Mouse (Mus musculus): Measurements from ENCODE around the gene Rab11fip4.

The Rab11fip4 gene

GRCm38 (mm10) chr11:79655592-79655991, 64.6 kb downstream of the Rab11fip4 start:
- DNase-seq (ENCODE audit: low spot score) = no peak

- DNase-seq (ENCODE audit: low spot score) = no peak
Observed at GRCm38 (mm10) chr11:79656491-79656890, 65.5 kb downstream of the Rab11fip4 start.

DNA sequence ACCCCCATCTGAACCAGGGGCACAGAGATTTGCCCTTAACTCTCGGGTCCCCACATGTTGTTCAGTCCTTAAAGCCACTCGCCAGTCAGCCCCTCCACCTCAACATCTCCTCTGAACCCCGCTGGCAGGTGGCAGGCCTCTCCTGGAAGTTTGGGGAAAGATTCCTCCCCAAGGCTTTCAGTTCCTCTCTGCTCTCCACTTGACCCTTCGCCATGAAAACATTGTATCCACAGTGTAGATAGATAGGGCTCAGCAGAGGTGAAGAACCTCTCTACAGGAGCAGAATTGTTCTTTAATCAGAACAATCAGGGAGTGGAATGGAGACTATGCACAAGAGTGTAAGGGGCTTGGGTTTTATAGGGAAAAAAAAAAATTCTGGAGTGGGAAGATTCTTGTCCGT, 66.0 kb downstream of the Rab11fip4 start:
- no peak for DNase-seq (ENCODE audit: low spot score)

DNA sequence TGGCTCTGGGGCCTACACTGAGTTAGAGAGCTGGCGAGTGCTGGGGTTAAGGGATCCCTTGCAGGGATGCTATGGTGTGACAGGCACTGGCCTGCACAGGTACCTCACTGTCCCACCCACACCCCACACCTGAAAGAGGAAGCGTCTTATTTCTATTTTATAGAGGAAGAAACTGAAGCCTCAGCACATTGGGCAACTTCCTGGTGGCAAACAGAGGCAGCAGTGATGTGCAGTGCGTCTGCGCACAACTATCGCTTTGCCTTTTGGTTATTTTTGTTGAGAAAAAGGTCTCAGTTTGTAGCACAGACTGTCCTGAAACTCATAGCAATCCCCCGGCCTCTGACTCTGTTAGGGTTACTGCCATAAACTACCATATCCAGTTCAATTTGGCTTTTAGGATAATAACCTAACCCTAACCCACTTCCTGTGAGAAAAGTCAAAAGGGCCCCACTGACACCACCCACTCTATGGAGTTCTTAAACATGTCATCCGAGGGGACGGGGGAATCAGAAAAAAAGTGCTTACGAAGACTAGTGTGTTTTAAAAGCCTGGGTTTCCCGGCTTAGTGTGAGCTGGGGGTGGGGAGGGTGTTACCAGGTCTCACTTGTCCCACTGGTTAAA, 67.3 kb downstream of the Rab11fip4 start:
- no peak for DNase-seq (ENCODE audit: low spot score)

DNA sequence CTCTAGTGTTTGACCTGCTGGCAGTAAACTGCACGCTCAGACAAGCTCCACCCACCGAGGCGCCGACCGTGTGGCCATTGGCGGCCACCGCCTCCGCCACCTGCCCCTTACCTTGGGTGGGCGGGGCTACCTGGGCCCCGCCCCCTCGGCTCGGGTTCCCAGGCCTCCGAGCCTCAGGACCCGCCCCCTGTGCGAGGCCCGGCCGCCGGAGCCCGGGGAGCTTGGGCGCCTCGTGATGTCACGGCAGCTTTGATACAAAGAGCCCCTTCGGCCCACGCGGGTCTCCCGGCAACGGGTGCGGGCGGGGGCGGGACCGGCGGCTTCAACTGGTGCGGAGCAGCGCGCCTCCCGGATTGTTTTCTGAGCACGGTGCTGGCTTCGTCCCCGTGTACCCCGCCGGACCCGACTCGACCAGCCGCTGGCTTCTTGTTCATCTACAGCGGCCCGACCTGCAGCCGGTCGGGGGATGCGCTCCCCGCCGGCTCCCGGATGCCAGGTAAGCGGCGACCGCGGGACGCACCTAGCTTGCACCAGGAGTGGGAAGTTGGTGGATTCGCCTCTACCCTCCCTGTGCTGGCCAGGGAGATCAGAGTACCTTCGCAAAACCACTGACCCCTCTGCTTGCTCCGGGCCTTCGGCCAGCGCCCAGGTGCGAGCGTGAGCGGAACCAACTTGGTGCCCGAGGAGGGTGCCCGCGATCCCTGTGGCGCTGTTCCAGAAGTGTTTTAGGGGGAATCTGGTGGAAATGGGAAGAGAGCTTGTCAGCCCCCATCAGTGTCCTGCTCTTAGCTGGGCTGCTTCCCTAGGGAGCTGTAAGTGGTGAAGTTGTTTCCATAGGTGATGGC, 69.6 kb downstream of the Rab11fip4 start:
- DNase-seq (ENCODE audit: low spot score) = peak; percentile 42

DNA sequence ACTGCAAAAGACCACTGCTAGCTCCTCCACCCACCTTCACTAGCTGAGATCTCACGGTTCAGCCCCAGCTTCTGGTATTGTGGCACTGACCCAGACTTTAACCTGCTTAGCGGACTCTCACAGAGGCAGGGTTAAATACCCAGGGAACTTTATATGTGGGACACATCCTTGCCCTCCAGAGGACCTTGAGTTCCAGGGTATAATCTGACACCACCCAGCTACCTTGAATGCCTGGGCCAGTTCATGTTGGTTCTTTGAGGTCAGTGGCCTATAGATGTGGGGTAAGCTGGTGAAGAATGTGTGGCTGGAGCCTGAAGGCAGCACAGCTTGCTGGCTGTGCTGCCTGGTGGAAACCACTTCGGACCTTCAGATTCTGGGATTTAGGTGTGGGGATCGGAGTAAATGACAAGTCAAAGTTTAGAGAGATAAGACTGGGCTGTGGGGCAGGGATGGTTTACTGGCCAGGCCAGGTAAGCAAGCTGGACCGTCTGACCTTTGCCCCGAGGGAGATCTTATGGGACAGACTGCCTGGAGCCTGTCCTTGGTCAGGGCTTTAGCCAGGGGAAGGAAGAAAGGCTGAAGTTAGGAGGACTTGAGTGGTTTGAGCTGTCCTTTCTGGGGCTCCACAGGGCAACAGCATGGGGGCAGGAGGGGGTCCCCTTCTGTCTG, 71.0 kb downstream of the Rab11fip4 start:
- no peak for DNase-seq (ENCODE audit: low spot score)

GRCm38 (mm10) chr11:79663158-79663557, 72.1 kb downstream of the Rab11fip4 start:
- no peak for DNase-seq (ENCODE audit: low spot score)

GRCm38 (mm10) chr11:79663570-79663969, 72.6 kb downstream of the Rab11fip4 start:
- DNase-seq (ENCODE audit: low spot score) = no peak

- no peak for DNase-seq (ENCODE audit: low spot score)
Observed at GRCm38 (mm10) chr11:79666544-79666943, 75.5 kb downstream of the Rab11fip4 start.

DNA sequence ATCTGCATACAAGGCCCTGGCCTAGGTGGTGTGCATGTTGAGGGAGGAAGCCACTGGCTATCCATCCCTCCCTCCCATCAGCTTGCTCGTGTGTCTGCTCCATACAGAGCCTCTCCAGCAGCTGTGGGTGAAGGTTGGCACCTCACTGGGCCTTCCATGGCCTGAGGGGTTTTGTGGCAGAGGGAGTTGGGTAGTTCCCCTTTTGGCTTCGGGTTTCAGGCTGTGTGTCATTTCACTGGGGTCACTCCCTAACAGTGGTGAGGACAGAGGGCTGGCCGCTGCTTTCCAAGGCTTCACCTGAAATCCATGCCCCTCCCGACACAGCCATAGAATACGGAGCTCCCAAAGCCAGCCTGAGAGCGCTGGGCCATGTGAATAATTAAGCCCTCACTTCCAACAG, 78.2 kb downstream of the Rab11fip4 start:
- DNase-seq (ENCODE audit: low spot score) = no peak

GRCm38 (mm10) chr11:79669947-79670346, 78.9 kb downstream of the Rab11fip4 start:
- DNase-seq (ENCODE audit: low spot score) = no peak

DNA sequence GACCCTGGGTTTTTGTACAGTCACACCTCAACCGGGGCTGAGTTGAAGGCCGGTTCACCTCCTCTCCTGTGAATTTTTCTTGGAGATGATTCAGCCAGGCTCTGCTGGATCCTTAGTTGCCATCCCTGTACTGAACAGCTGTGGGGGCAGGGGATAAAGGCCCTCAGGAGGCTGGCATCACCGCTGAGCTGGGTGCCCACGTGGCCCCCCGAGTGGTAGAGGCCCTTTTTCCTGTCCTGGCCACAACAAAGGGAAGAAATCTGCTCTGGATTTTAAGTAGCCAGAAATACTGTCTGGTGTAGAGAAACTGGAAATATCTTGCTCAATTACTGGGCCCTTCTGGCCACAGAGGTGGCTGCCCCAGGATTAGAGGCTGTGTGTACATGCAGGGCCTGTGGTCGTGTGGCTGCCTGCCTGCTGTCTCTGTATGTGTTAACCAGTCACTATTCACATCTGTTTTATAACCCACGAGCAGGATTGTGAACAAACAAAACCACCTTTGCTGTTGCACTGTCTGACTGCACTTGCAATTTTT, 79.5 kb downstream of the Rab11fip4 start:
- DNase-seq (ENCODE audit: low spot score) = no peak

DNA sequence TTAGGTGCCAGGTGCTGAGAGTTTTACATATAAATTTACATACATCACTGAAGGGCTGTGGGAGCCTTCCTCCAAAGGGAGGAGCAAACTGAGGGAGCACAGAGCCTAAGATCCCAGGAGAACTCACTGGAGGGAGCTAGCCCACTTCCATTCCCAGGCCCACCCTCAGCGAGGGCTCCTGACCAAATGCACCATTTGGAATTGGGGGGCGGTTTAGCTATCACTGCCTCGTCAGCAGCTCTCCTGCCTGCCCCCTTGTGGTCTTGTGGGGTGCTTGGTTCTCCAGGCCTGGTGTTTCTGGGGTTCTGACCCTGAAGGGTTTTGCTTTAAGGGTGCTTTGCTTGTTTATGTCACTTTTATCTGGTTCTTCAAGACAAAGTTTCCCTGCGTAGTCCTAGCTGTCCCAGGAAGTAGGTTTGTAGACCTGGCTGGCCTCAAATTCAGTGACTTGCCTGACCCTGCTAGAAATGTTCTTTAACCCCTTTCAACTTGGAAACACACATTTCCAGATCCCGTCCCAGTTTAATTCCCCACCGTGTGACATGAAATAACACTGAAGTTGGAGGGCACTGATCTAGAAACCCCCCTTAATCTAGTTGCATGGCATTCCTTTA, 80.8 kb downstream of the Rab11fip4 start:
- peak; percentile 14 for DNase-seq (ENCODE audit: low spot score)

DNA sequence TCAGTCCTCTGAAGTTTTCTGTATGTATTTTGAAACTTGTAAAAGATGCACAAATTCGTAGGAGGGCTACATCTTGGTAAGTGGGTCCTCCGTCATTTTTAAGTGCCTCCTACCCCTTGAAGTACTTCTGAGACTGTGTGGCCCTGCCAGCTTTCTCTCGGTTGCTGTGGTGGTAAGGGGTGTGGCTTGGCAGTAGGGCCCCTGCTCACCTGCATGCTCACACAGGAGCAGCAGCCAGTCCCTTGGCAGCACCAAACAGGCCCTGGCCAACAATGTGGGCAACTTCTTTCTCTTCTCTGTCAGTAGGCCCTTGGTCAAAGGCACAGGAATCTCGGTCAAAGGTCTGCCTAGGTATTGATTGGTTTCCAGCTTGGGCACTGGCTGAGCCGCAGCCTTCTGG, 82.1 kb downstream of the Rab11fip4 start:
- DNase-seq (ENCODE audit: low spot score) = no peak

DNA sequence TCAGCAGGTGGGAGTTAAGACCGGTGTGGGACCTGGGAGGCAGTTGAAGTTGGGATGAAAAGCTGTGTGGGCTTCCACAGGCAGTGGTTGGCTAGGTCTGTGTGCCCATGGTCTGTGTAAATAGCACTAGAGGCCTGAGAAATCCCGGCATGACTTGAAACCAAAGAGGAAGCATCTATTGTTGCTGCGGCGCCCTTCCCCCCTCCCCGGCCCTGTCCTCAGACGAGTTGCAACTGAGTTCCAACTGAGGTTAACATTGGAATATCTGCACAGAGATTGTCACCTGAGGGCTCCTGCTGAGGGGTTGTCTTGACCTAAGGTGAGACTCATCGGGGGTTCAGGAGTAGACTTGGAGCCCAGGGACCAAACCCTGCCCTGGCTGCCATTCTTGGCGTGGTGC, 82.7 kb downstream of the Rab11fip4 start:
- no peak for DNase-seq (ENCODE audit: low spot score)

GRCm38 (mm10) chr11:79674231-79674630, 83.2 kb downstream of the Rab11fip4 start:
- no peak for DNase-seq (ENCODE audit: low spot score)

DNA sequence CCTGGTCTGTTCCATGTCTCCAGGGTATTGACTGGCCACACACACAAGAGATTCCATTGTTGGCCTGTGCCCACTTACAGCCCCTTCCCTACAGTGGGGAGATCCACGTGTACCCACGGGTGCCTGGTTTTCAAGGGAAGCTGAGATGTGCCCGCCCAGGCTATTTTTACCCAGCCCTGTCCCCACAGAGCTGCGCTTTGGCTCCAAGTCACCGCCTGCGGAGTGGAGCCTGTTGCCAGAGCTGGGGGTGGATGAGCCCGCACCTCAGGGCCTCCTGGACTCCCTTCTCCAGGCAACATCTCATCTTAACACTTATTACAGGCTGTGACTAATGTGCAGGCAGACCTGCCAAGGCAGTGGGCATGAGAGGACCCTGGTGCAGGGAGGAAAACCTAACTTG, 83.6 kb downstream of the Rab11fip4 start:
- DNase-seq (ENCODE audit: low spot score) = no peak

- DNase-seq (ENCODE audit: low spot score) = no peak
Observed at GRCm38 (mm10) chr11:79675285-79675684, 84.3 kb downstream of the Rab11fip4 start.

- no peak for DNase-seq (ENCODE audit: low spot score)
Observed at GRCm38 (mm10) chr11:79675994-79676393, 85.0 kb downstream of the Rab11fip4 start.

- no peak for DNase-seq (ENCODE audit: low spot score)
Observed at GRCm38 (mm10) chr11:79676483-79676967, 85.5 kb downstream of the Rab11fip4 start.

DNA sequence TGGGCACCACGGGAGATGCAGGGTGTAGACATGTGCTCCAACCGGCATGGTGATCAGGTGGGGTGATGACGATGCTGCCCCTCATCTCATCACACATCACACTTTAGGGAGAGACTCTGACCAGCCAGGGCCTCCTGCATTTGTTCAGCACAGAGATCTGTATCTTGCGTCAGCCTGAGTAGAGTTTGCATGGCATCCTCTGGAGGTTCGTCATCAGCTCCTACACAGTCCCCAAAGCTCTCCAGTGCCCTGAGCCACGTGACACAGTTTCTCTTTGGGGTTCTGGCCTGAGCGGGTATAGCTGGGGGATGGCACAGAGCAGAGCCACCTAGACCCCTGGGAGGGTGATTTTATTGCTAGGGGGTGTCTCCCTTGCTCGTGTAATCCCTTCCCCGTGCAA, 86.4 kb downstream of the Rab11fip4 start:
- no peak for DNase-seq (ENCODE audit: low spot score)

Data from spleen, adult 12 weeks (tissue).